Mouse (Mus musculus): ENCODE results near the gene Tmem17.

- TF ChIP-seq CTCF (IDR thresholded peaks at IDR 0.05; ENCODE audit: low read depth) = no peak
- no peak for TF ChIP-seq EP300 (IDR thresholded peaks at IDR 0.05; ENCODE audit: low read depth)
Measured at GRCm38 (mm10) chr11:22499396-22499795, 12.5 kb upstream of the Tmem17 start.
